Mouse (Mus musculus) heart, adult 2 months (tissue): ENCODE measurements around the gene Gm11214.

Source experiments
- CTCF ChIP-seq: fragments of 200-600 bp; IDR thresholded peaks from 2 replicates; pipeline ENCODE4 v1.8.1; 2022; ENCODE audit warnings: antibody characterized with exemption, mild to moderate bottlenecking, moderate library complexity
- EP300 ChIP-seq: fragments of 200-500 bp; IDR thresholded peaks from 2 replicates; pipeline ENCODE4 v1.6.1; 2011; ENCODE audit warnings: low read depth, low read length, control low read depth; ENCODE audit not compliant: insufficient read depth
- POLR2A ChIP-seq: fragments of 200-500 bp; IDR thresholded peaks from 2 replicates; pipeline ENCODE4 v1.6.1; 2011; ENCODE audit warnings: mild to moderate bottlenecking, low read depth, low read length, control low read depth; ENCODE audit not compliant: insufficient read depth

DNA sequence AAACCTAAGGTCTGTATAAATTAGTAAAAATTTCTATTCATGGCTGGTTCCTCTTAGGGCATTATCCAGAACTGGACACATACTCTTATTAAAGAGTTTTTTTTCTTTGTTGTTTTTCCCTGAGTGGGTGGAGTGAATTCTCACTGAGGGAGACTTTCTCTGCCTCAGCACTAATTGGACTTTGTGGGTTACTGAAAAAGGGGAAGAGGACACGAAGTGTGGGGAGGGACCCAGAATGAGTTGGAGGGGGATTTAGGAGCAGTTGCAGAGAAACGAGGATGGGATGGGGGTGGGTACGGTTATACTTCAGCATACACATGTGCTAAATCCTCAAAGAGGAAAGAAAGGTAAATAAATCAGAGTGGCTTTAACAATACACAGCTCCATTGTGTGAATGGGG, 36.6 kb upstream of the Gm11214 start:
- TF ChIP-seq CTCF (no peak), POLR2A (no peak), EP300 (no peak)
